Mouse (Mus musculus): ENCODE measurements at regions not wholly inside any gene's neighbourhood (a gene's known extent, or its start where the extent isn't known, plus 50 kb on each side); places are given as distances from the start of the nearest gene placed in this dataset.

GRCm38 (mm10) chr13:28884191-28884820 is 69.2 kb downstream of the Sox4 start:
- TF ChIP-seq CTCF (IDR thresholded peaks at IDR 0.05; ENCODE audit: low read depth), result no peak
- no peak for TF ChIP-seq EP300 (IDR thresholded peaks at IDR 0.05; ENCODE audit: low read depth)
